Mouse (Mus musculus): ENCODE results near the gene Etd. TPM values are rescaled to one million over a fixed set of nuclear protein-coding genes. Genes with fewer than 3 reads are reported as not detected.
"Not testable (repeated sequence)": the region's sequence is repeated elsewhere in the genome, so short reads cannot be mapped to it uniquely, and the experiment has no call there.

Etd gene
- not detected for polyA plus RNA-seq (2012; fragmentation: generic; extraction: Trizol)
- long read RNA-seq, experiment 1: 0 reads
- long read RNA-seq, experiment 2: 0 reads

- H3K79me2 ChIP-seq (ENCODE audit: control insufficient read depth, insufficient read depth): no peaks in the 10 kb centered on the region
Measured at GRCm38 (mm10) chrX:53434618-53435017, at the start of gene Etd. Gene Etd, plus strand, starts transcription at chrX:53434918.

GRCm38 (mm10) chrX:53386362-53386761 lies 48.4 kb upstream of the Etd start:
- Histone ChIP-seq H3K79me3 (ENCODE audit: low read depth) (no peaks in the 10 kb centered on the region), H3K79me2 (ENCODE audit: control insufficient read depth, insufficient read depth) (no peaks in the 10 kb centered on the region), H3ac (ENCODE audit: control insufficient read depth, insufficient read length, low read depth) (no peak overlapping the region), H3K36me3 (ENCODE audit: control insufficient read depth, insufficient read depth) (no peaks in the 10 kb centered on the region), H3K4me3 (ENCODE audit: insufficient read depth, poor library complexity, severe bottlenecking) (no peak overlapping the region), H3K27me3 (ENCODE audit: control insufficient read depth, insufficient read depth, insufficient read length) (no peaks in the 10 kb centered on the region)
- no peak for TF ChIP-seq CTCF (IDR thresholded peaks at IDR 0.05; ENCODE audit: control insufficient read depth, insufficient read depth, insufficient read length)
- TF ChIP-seq MYOG (IDR thresholded peaks at IDR 0.05; ENCODE audit: control insufficient read depth, extremely low read depth, insufficient read length): no peak
- TF ChIP-seq MYOD1 (IDR thresholded peaks at IDR 0.05; ENCODE audit: control insufficient read depth, insufficient read length, low read depth): no peak
- no peak for TF ChIP-seq FOSL1 (IDR thresholded peaks at IDR 0.05; ENCODE audit: insufficient read depth, low read length, poor library complexity, severe bottlenecking)
- TF ChIP-seq CEBPB (IDR thresholded peaks at IDR 0.05; ENCODE audit: low read depth): no peak
- TF ChIP-seq USF1 (IDR thresholded peaks at IDR 0.05; ENCODE audit: low read depth): no peak
- no peak for TF ChIP-seq MAX (IDR thresholded peaks at IDR 0.05)

More at GRCm38 (mm10) chrX:53434618-53435017, at the start of gene Etd:
- H3K36me3 ChIP-seq (ENCODE audit: control insufficient read depth, insufficient read depth): no peaks in the 10 kb centered on the region
- H3K27me3 ChIP-seq (ENCODE audit: control insufficient read depth, insufficient read depth, insufficient read length): no peaks in the 10 kb centered on the region
- H3K4me3 ChIP-seq (ENCODE audit: insufficient read depth, poor library complexity, severe bottlenecking): no peak within 1 kb of the TSS
- H3K79me3 ChIP-seq (ENCODE audit: low read depth): no peaks in the 10 kb centered on the region
- no peak within 1 kb of the TSS for H3ac ChIP-seq (ENCODE audit: control insufficient read depth, insufficient read length, low read depth)
- TF ChIP-seq USF1 (IDR thresholded peaks at IDR 0.05; ENCODE audit: low read depth): no peak
- TF ChIP-seq CTCF (IDR thresholded peaks at IDR 0.05; ENCODE audit: control insufficient read depth, insufficient read depth, insufficient read length): no peak
- no peak for TF ChIP-seq MYOD1 (IDR thresholded peaks at IDR 0.05; ENCODE audit: control insufficient read depth, insufficient read length, low read depth)
- TF ChIP-seq CEBPB (IDR thresholded peaks at IDR 0.05; ENCODE audit: low read depth): no peak
- TF ChIP-seq MAX (IDR thresholded peaks at IDR 0.05): no peak
- no peak for TF ChIP-seq MYOG (IDR thresholded peaks at IDR 0.05; ENCODE audit: control insufficient read depth, extremely low read depth, insufficient read length)
- no peak for TF ChIP-seq FOSL1 (IDR thresholded peaks at IDR 0.05; ENCODE audit: insufficient read depth, low read length, poor library complexity, severe bottlenecking)

- Histone ChIP-seq H3K79me3 (ENCODE audit: low read depth) (no peaks in the 10 kb centered on the region), H3K4me3 (ENCODE audit: insufficient read depth, poor library complexity, severe bottlenecking) (no peak overlapping the region), H3ac (ENCODE audit: control insufficient read depth, insufficient read length, low read depth) (no peak overlapping the region), H3K79me2 (ENCODE audit: control insufficient read depth, insufficient read depth) (no peaks in the 10 kb centered on the region), H3K36me3 (ENCODE audit: control insufficient read depth, insufficient read depth) (no peaks in the 10 kb centered on the region), H3K27me3 (ENCODE audit: control insufficient read depth, insufficient read depth, insufficient read length) (no peaks in the 10 kb centered on the region)
- no peak for TF ChIP-seq CEBPB (IDR thresholded peaks at IDR 0.05; ENCODE audit: low read depth)
- no peak for TF ChIP-seq MAX (IDR thresholded peaks at IDR 0.05)
- TF ChIP-seq MYOG (IDR thresholded peaks at IDR 0.05; ENCODE audit: control insufficient read depth, extremely low read depth, insufficient read length): no peak
- TF ChIP-seq MYOD1 (IDR thresholded peaks at IDR 0.05; ENCODE audit: control insufficient read depth, insufficient read length, low read depth): no peak
- TF ChIP-seq FOSL1 (IDR thresholded peaks at IDR 0.05; ENCODE audit: insufficient read depth, low read length, poor library complexity, severe bottlenecking): no peak
- no peak for TF ChIP-seq USF1 (IDR thresholded peaks at IDR 0.05; ENCODE audit: low read depth)
- no peak for TF ChIP-seq CTCF (IDR thresholded peaks at IDR 0.05; ENCODE audit: control insufficient read depth, insufficient read depth, insufficient read length)
Measured at GRCm38 (mm10) chrX:53432888-53433287, 1.8 kb upstream of the Etd start.

GRCm38 (mm10) chrX:53459573-53459972 lies 24.9 kb downstream of the Etd start:
- no peaks in the 10 kb centered on the region for H3K27me3 ChIP-seq (ENCODE audit: control insufficient read depth, insufficient read depth, insufficient read length)
- H3K36me3 ChIP-seq (ENCODE audit: control insufficient read depth, insufficient read depth): no peaks in the 10 kb centered on the region
- TF ChIP-seq USF1 (IDR thresholded peaks at IDR 0.05; ENCODE audit: low read depth) (no peak), CEBPB (IDR thresholded peaks at IDR 0.05; ENCODE audit: low read depth) (no peak), FOSL1 (IDR thresholded peaks at IDR 0.05; ENCODE audit: insufficient read depth, low read length, poor library complexity, severe bottlenecking) (no peak), MAX (IDR thresholded peaks at IDR 0.05) (no peak), CTCF (IDR thresholded peaks at IDR 0.05; ENCODE audit: control insufficient read depth, insufficient read depth, insufficient read length) (no peak), MYOD1 (IDR thresholded peaks at IDR 0.05; ENCODE audit: control insufficient read depth, insufficient read length, low read depth) (no peak), MYOG (IDR thresholded peaks at IDR 0.05; ENCODE audit: control insufficient read depth, extremely low read depth, insufficient read length) (no peak)
- no peak overlapping the region for H3K4me3 ChIP-seq (ENCODE audit: insufficient read depth, poor library complexity, severe bottlenecking)
- no peaks in the 10 kb centered on the region for H3K79me2 ChIP-seq (ENCODE audit: control insufficient read depth, insufficient read depth)
- no peak overlapping the region for H3ac ChIP-seq (ENCODE audit: control insufficient read depth, insufficient read length, low read depth)
- no peaks in the 10 kb centered on the region for H3K79me3 ChIP-seq (ENCODE audit: low read depth)

GRCm38 (mm10) chrX:53464194-53464593 lies 29.5 kb downstream of the Etd start:
- not testable (repeated sequence) for H3K79me2 ChIP-seq (ENCODE audit: control insufficient read depth, insufficient read depth); H3K79me3 ChIP-seq (ENCODE audit: low read depth); H3K36me3 ChIP-seq (ENCODE audit: control insufficient read depth, insufficient read depth); H3K4me3 ChIP-seq (ENCODE audit: insufficient read depth, poor library complexity, severe bottlenecking); H3ac ChIP-seq (ENCODE audit: control insufficient read depth, insufficient read length, low read depth); H3K27me3 ChIP-seq (ENCODE audit: control insufficient read depth, insufficient read depth, insufficient read length)

Other genes with a start within 250 kb of the Etd start
- 0.48 TPM for gene Plac1, start 194.8 kb upstream of the Etd start, polyA plus RNA-seq (2012; fragmentation: generic; extraction: Trizol)
- 1.2 TPM for gene Fam122b, start 165.1 kb upstream of the Etd start, polyA plus RNA-seq (2012; fragmentation: generic; extraction: Trizol)
- gene Fam122c, start 161.5 kb upstream of the Etd start, polyA plus RNA-seq (2012; fragmentation: generic; extraction: Trizol): not detected
- gene Mospd1, start 64.4 kb upstream of the Etd start, polyA plus RNA-seq (2012; fragmentation: generic; extraction: Trizol): 4.4 TPM
- gene Rtl8c, start 173.1 kb downstream of the Etd start, polyA plus RNA-seq (2012; fragmentation: generic; extraction: Trizol): 3.2 TPM
- not detected for gene Gm14597, start 174.1 kb downstream of the Etd start, polyA plus RNA-seq (2012; fragmentation: generic; extraction: Trizol)
- gene Rtl8a, start 208.8 kb downstream of the Etd start, polyA plus RNA-seq (2012; fragmentation: generic; extraction: Trizol): 45.6 TPM
- gene Rtl8b, start 235.5 kb downstream of the Etd start, polyA plus RNA-seq (2012; fragmentation: generic; extraction: Trizol): 53.4 TPM

Measured in C2C12 (cell line).